Mouse (Mus musculus) lung, adult 2 months (tissue): Measurements from ENCODE around the gene Fam114a2.

Experiments
- CTCF ChIP-seq: fragments of 200-500 bp; IDR thresholded peaks from 2 replicates; pipeline ENCODE4 v1.5.1; 2011; ENCODE audit warnings: mild to moderate bottlenecking, low read length, control low read depth; ENCODE audit not compliant: insufficient read depth
- POLR2A ChIP-seq: fragments of 200-500 bp; IDR thresholded peaks from 2 replicates; pipeline ENCODE4 v1.6.1; 2011; ENCODE audit warnings: low read depth, mild to moderate bottlenecking, control low read depth, low read length, borderline replicate concordance; ENCODE audit errors: extremely low read depth

- TF ChIP-seq CTCF: no peak
- no peak for TF ChIP-seq POLR2A
Observed at GRCm38 (mm10) chr11:57524597-57524996, 6.2 kb upstream of the Fam114a2 start.
